Mouse (Mus musculus): ENCODE data around the gene Cox8c. TPM values are rescaled to one million over a fixed set of nuclear protein-coding genes. Genes with fewer than 3 reads are reported as not detected.

The Cox8c gene
- total RNA-seq, 2 experiments from 2014 or later = not detected

Other genes starting within 250 kb of the Cox8c start
- gene Itpk1, start 194.4 kb upstream of the Cox8c start, total RNA-seq (2021) = 10 to 100 TPM; 46.6 to 57.7 TPM
- 10 to 100 TPM; 10.1 to 12.2 TPM for gene Moap1, start 155.7 kb upstream of the Cox8c start, total RNA-seq (2021)
- 1 to 10 TPM; 4.5 to 4.8 TPM for gene Tmem251, start 155.6 kb upstream of the Cox8c start, total RNA-seq (2021)
- not detected for gene Gm28051, start 141.6 kb upstream of the Cox8c start, total RNA-seq (2021)
- 10 to 100 TPM; 11.9 to 16.8 TPM for gene Gon7, start 141.5 kb upstream of the Cox8c start, total RNA-seq (2021)
- gene Ubr7, start 141.3 kb upstream of the Cox8c start, total RNA-seq (2021) = 10 to 100 TPM; 48.8 to 49.9 TPM
- 1 to 10 TPM; 6.9 to 7.1 TPM for gene Gm20604, start 140.6 kb upstream of the Cox8c start, total RNA-seq (2021)
- gene Btbd7, start 20.8 kb upstream of the Cox8c start, total RNA-seq (2021) = 10 to 100 TPM; 52.5 to 54.0 TPM
- 1 to 10 TPM; 8.2 to 8.7 TPM for gene Unc79, start 49.5 kb downstream of the Cox8c start, total RNA-seq (2021)

All from adrenal gland, postnatal 4 days (tissue).